ENCODE assay signal across 15 mouse cellular contexts in genomic region chr12:35527429-35527828, GRCm38 (mm10). TPM values are rescaled to one million over a fixed set of nuclear protein-coding genes. Genes with fewer than 3 reads are reported as not detected.
DNase-seq lines count a peak whose midpoint lies in the region; ATAC-seq and TF ChIP-seq lines count a peak whose summit lies in the region.
"Had no signal": no experiment of that assay in that cellular context is flagged by ENCODE, and none has a peak within 500 bp of the region (broad histone marks: within the 10 kb centered on the region; RNA-seq: fewer than 3 reads in every experiment).

No protein-coding gene starts in this region.

- H3K4me3 ChIP-seq in lung, adult 2 months (replicated peaks; ENCODE audit: extremely low read depth, low read depth, low read length), result no peak overlapping the region
- no peak overlapping the region for H3K4me3 ChIP-seq in liver, embryonic 11.5 days (ENCODE audit: low read depth, low read length)
- no peak overlapping the region for H3K4me3 ChIP-seq in stomach, embryonic 15.5 days (replicated peaks)
- H3K4me3 ChIP-seq: megakaryocyte, embryonic 14.5 days had no signal

- no peak overlapping the region for H3K9ac ChIP-seq in liver, embryonic 11.5 days (ENCODE audit: low read depth, low read length)
- H3K9ac ChIP-seq in stomach, embryonic 15.5 days, result no peak overlapping the region
- H3K9ac ChIP-seq: forebrain, postnatal 0 days had no signal

- no peaks in the 10 kb centered on the region for H3K27me3 ChIP-seq in liver, embryonic 11.5 days (replicated peaks; ENCODE audit: control insufficient read depth, insufficient read depth, low read length)
- H3K27me3 ChIP-seq in stomach, embryonic 15.5 days (replicated peaks), result no peaks in the 10 kb centered on the region
- H3K27me3 ChIP-seq: megakaryocyte, embryonic 14.5 days had no signal

- peak; percentile 90 for ATAC-seq in liver, embryonic 11.5 days (replicated peaks; ENCODE audit: low FRiP score)
- peak; percentile 52; the same call in 1 of the 2 replicates for ATAC-seq in stomach, embryonic 15.5 days (ENCODE audit: insufficient read depth, low FRiP score, low read depth)
- ATAC-seq: forebrain, postnatal 0 days; inflammation-experienced regulatory T-cells, adult 6 months had no signal

- H3K36me3 ChIP-seq in liver, embryonic 11.5 days (ENCODE audit: control insufficient read depth, insufficient read depth, low read length), result no peaks in the 10 kb centered on the region
- 0 out of 2 replicates have a peak, but pooled peaks cover 3% of the 10 kb centered on the region for H3K36me3 ChIP-seq in stomach, embryonic 15.5 days

- peaks cover 14% of the 10 kb centered on the region for H3K4me1 ChIP-seq in lung, adult 2 months (ENCODE audit: control insufficient read depth, insufficient read depth, low read length)
- no peaks in the 10 kb centered on the region; the same call in 1 of the 2 replicates for H3K4me1 ChIP-seq in liver, embryonic 11.5 days (replicated peaks; ENCODE audit: control insufficient read depth, insufficient read depth, low read length)
- H3K4me1 ChIP-seq in stomach, embryonic 15.5 days, result peaks cover 5% of the 10 kb centered on the region; the same call in 1 of the 2 replicates

- intact Hi-C loops in gastrocnemius, postnatal 14 days (cut with DNase I; ENCODE audit: low total_unique reads), result no loop called here

- 16% methylated on average over 6 of the region's 6 CpGs for WGBS in lung, adult 2 months
- 37% methylated on average over 6 of the region's 6 CpGs for WGBS in liver, embryonic 11.5 days
- WGBS in stomach, embryonic 15.5 days, result 59% methylated on average over 6 of the region's 6 CpGs

- no peak overlapping the region for H3K27ac ChIP-seq in liver, embryonic 11.5 days (ENCODE audit: low read depth, low read length)
- no peak overlapping the region for H3K27ac ChIP-seq in stomach, embryonic 15.5 days

- no peak for TF ChIP-seq CTCF in lung, adult 2 months (IDR thresholded peaks at IDR 0.05; ENCODE audit: insufficient read depth, low read length)

- TF ChIP-seq POLR2A in lung, adult 2 months (IDR thresholded peaks at IDR 0.05; ENCODE audit: borderline replicate concordance, extremely low read depth, low read depth, low read length), result no peak

- peak; percentile 39 to 58 for DNase-seq in lung, adult 18-20 months
- DNase-seq in lung, adult 2 months, result no peak
- DNase-seq in liver, embryonic 11.5 days (ENCODE audit: low spot score), result no peak
- DNase-seq in lung, postnatal 10 days, result peak; percentile 57
- DNase-seq in layer of hippocampus, adult 8-10 months (ENCODE audit: low spot score in 2 of 2), result no peak
- DNase-seq in testis, postnatal 10 days (ENCODE audit: low spot score), result no peak
- DNase-seq in gastrocnemius, postnatal 14 days, result no peak
- DNase-seq: adrenal gland, postnatal 14 days; cerebellum, adult 18-20 months; forebrain, postnatal 0 days; heart, postnatal 36 days; spleen, adult 18-20 months had no signal

- H3K9me3 ChIP-seq in liver, embryonic 11.5 days (ENCODE audit: control insufficient read depth, low read length), result no peaks in the 10 kb centered on the region
- no peaks in the 10 kb centered on the region for H3K9me3 ChIP-seq in stomach, embryonic 15.5 days
- H3K9me3 ChIP-seq: megakaryocyte, embryonic 14.5 days had no signal

- H3K4me2 ChIP-seq in liver, embryonic 11.5 days, result peak overlapping the region; percentile 30
- peak overlapping the region; percentile 7; the same call in 1 of the 2 replicates for H3K4me2 ChIP-seq in stomach, embryonic 15.5 days

RNA-seq across cellular contexts. Expression of gene Ahr, which starts 7.4 kb away (rescaled TPM):
- polyA plus RNA-seq in lung, adult 2 months (2012; rRNA removed), result 31.6 and 37.1 TPM in 2 replicates
- 3.1 and 3.4 TPM in 2 replicates for polyA plus RNA-seq in liver, embryonic 11.5 days (2014; fragmentation: Nextera tagmentation; extraction: Ambion mirVana)
- 15.3 and 16.0 TPM in 2 replicates for polyA plus RNA-seq in stomach, embryonic 15.5 days (2015; fragmentation: Nextera tagmentation; extraction: Ambion mirVana)
- total RNA-seq in layer of hippocampus, adult 8-10 months (2022), result 1 to 10 TPM; 6.9 to 8.9 (median 7.6) TPM
- total RNA-seq in gastrocnemius, postnatal 14 days (2021), result 1 to 10 TPM; 2.1 to 3.2 TPM

Comparison
In these comparisons a context has a peak if more than half of its experiments do, and no peak if none do; other contexts are left out.
1. DNase-seq: peak in lung, adult 18-20 months (2 of 2) and lung, postnatal 10 days (single experiment); none in lung, adult 2 months (single experiment), liver, embryonic 11.5 days (single experiment), layer of hippocampus, adult 8-10 months (0 of 2), testis, postnatal 10 days (single experiment) and gastrocnemius, postnatal 14 days (single experiment).